Mouse (Mus musculus) midbrain, postnatal 0 days (tissue): ENCODE measurements around the gene Dock3. TPM values are rescaled to one million over a fixed set of nuclear protein-coding genes. Genes with fewer than 3 reads are reported as not detected.

ENCODE experiments used
- ATAC-seq: fragments of 200-750 bp; cut with Nextera tagmentation; 2 replicates; pipeline ENCODE4 v1.8.0; 2017; ENCODE audit warnings: moderate number of reproducible peaks, mild to moderate bottlenecking, moderate TSS enrichment, moderate library complexity; ENCODE audit not compliant: low FRiP score
- DNase-seq: peaks from one replicate; pipeline ENCODE4 v3.0.0-alpha.2; 2015; ENCODE audit warnings: low spot score
- H3K27ac ChIP-seq: fragments of 300-500 bp; sonication (generic); 2 replicates; pipeline ENCODE4 v1.5.1; 2014; ENCODE audit warnings: low read depth, mild to moderate bottlenecking, low read length, mixed read lengths
- H3K27me3 ChIP-seq: fragments of 300-500 bp; sonication (generic); 2 replicates; pipeline ENCODE4 v1.6.1; 2014; ENCODE audit warnings: low read length, control low read depth, mixed read lengths; ENCODE audit not compliant: insufficient read depth
- H3K36me3 ChIP-seq: fragments of 300-500 bp; sonication (generic); 2 replicates; pipeline ENCODE4 v1.6.1; 2014; ENCODE audit warnings: low read length, control low read depth, mixed read lengths; ENCODE audit not compliant: insufficient read depth
- H3K4me1 ChIP-seq: fragments of 300-500 bp; sonication (generic); 2 replicates; pipeline ENCODE4 v1.6.1; 2014; ENCODE audit warnings: mild to moderate bottlenecking, control low read depth, antibody characterized with exemption, low read length, mixed read lengths; ENCODE audit not compliant: insufficient read depth
- H3K4me2 ChIP-seq: fragments of 300-500 bp; sonication (generic); 2 replicates; pipeline ENCODE4 v1.6.1; 2014; ENCODE audit warnings: low read depth, mild to moderate bottlenecking, low read length, mixed read lengths; ENCODE audit not compliant: poor library complexity, severe bottlenecking
- H3K4me3 ChIP-seq: fragments of 300-500 bp; sonication (generic); 2 replicates; pipeline ENCODE4 v1.5.1; 2014; ENCODE audit warnings: low read depth, mild to moderate bottlenecking, low read length, moderate library complexity
- H3K9ac ChIP-seq: fragments of 300-500 bp; sonication (generic); replicated peaks from 2 replicates; pipeline ENCODE4 v1.6.1; 2014; ENCODE audit warnings: mild to moderate bottlenecking, low read length, moderate library complexity, mixed read lengths; ENCODE audit not compliant: poor library complexity, severe bottlenecking
- H3K9me3 ChIP-seq: fragments of 300-500 bp; sonication (generic); 2 replicates; pipeline ENCODE4 v1.6.1; 2016; ENCODE audit warnings: low read length, control low read depth
- CTCF ChIP-seq: IDR thresholded peaks from 2 replicates; pipeline ENCODE4 v1.5.1; 2016; ENCODE audit warnings: antibody characterized with exemption, mild to moderate bottlenecking
- WGBS: fragments of 180-500 bp; shearing (Covaris S2); extraction: QIAGEN DNeasy Blood & Tissue Kit; methylation state at CpG from one replicate; pipeline ENCODE4 v1.1.7; 2014; 5-methylcytosine and 5-hydroxymethylcytosine counted together
- polyA plus RNA-seq: library from polyadenylated mRNA; unstranded; fragments of >200 nt; fragmentation: Nextera tagmentation; extraction: Ambion mirVana; gene quantifications from 2 replicates; pipeline ENCODE4 v1.2.1, GENCODE M21; 2015
- total RNA-seq: library from RNA; depleted of rRNA; stranded (reverse); fragments of >200 nt; gene quantifications from 2 replicates; pipeline ENCODE4 v1.2.3, GENCODE M21; 2014; rRNA removed

Gene Dock3
- total RNA-seq: 56.3 and 58.8 TPM in 2 replicates
- 17.7 and 20.5 TPM in 2 replicates for polyA plus RNA-seq

GRCm38 (mm10) chr9:107231539-107232139, at the start of gene Dock3:
Dock3 (minus strand) TSS chr9:107231909.
- peak; percentile 89 for DNase-seq
- Histone ChIP-seq H3K27me3 (no peaks in the 10 kb centered on the region), H3K36me3 (no peaks in the 10 kb centered on the region), H3K4me1 (0 out of 2 replicates have a peak, but pooled peaks cover 3% of the 10 kb centered on the region), H3K9me3 (no peaks in the 10 kb centered on the region), H3K4me2 (peak within 1 kb of the TSS; percentile 61), H3K27ac (peak within 1 kb of the TSS; percentile 93), H3K9ac (peak within 1 kb of the TSS; percentile 97), H3K4me3 (peak within 1 kb of the TSS; percentile 94)
- WGBS: under 1% methylated on average over 62 of the region's 87 CpGs
- peak; percentile 92 for ATAC-seq
- TF ChIP-seq CTCF: no peak

GRCm38 (mm10) chr9:107280322-107281027, 48.8 kb upstream of the Dock3 start:
- ATAC-seq: no peak
- 0 out of 2 replicates have a peak overlapping the region, but pooled peaks have one; percentile 15 for H3K4me2 ChIP-seq
- no peak overlapping the region for H3K4me3 ChIP-seq
- peaks cover 3% of the 10 kb centered on the region; the same call in 1 of the 2 replicates for H3K4me1 ChIP-seq
- 48% methylated on average over 13 of the region's 13 CpGs for WGBS
- DNase-seq: no peak
- no peak for TF ChIP-seq CTCF
- no peaks in the 10 kb centered on the region for H3K27me3 ChIP-seq
- no peaks in the 10 kb centered on the region for H3K9me3 ChIP-seq
- no peaks in the 10 kb centered on the region for H3K36me3 ChIP-seq
- no peak overlapping the region for H3K27ac ChIP-seq
- H3K9ac ChIP-seq: 0 out of 2 replicates have a peak overlapping the region, but pooled peaks have one; percentile 13

- Histone ChIP-seq H3K9me3 (no peaks in the 10 kb centered on the region), H3K4me2 (0 out of 2 replicates have a peak overlapping the region, but pooled peaks have one; percentile 15), H3K4me1 (peaks cover 3% of the 10 kb centered on the region; the same call in 1 of the 2 replicates), H3K27me3 (no peaks in the 10 kb centered on the region), H3K27ac (no peak overlapping the region), H3K4me3 (no peak overlapping the region), H3K36me3 (no peaks in the 10 kb centered on the region), H3K9ac (0 out of 2 replicates have a peak overlapping the region, but pooled peaks have one; percentile 13)
- ATAC-seq (0 out of 2 replicates have a peak, but pooled peaks have one; percentile 20), DNase-seq (no peak)
- WGBS: 34% methylated on average over 16 of the region's 16 CpGs
- peak; percentile 9; the same call in 1 of the 2 replicates for TF ChIP-seq CTCF
Measured at GRCm38 (mm10) chr9:107279378-107280321, 47.9 kb upstream of the Dock3 start.

GRCm38 (mm10) chr9:107278527-107279377, 47.0 kb upstream of the Dock3 start:
- H3K9ac ChIP-seq: no peak overlapping the region
- 49% methylated on average over 8 of the region's 8 CpGs for WGBS
- peak; percentile 72 for DNase-seq
- H3K4me2 ChIP-seq: no peak overlapping the region
- no peaks in the 10 kb centered on the region for H3K9me3 ChIP-seq
- 0 out of 2 replicates have a peak, but pooled peaks have one; percentile 23 for ATAC-seq
- H3K27ac ChIP-seq: no peak overlapping the region
- H3K4me3 ChIP-seq: no peak overlapping the region
- H3K4me1 ChIP-seq: peaks cover 3% of the 10 kb centered on the region; the same call in 1 of the 2 replicates
- H3K36me3 ChIP-seq: no peaks in the 10 kb centered on the region
- no peaks in the 10 kb centered on the region for H3K27me3 ChIP-seq
- no peak for TF ChIP-seq CTCF

- Histone ChIP-seq H3K27me3 (no peaks in the 10 kb centered on the region), H3K9me3 (no peaks in the 10 kb centered on the region), H3K36me3 (no peaks in the 10 kb centered on the region), H3K27ac (no peak overlapping the region), H3K4me3 (no peak overlapping the region), H3K9ac (no peak overlapping the region), H3K4me2 (no peak overlapping the region), H3K4me1 (peaks cover 3% of the 10 kb centered on the region; the same call in 1 of the 2 replicates)
- TF ChIP-seq CTCF: peak; percentile 74
- 56% methylated on average over 4 of the region's 4 CpGs for WGBS
- 0 out of 2 replicates have a peak, but pooled peaks have one; percentile 47 for ATAC-seq
- peak; percentile 59 for DNase-seq
Measured at GRCm38 (mm10) chr9:107278126-107278525, 46.4 kb upstream of the Dock3 start.
